Mouse (Mus musculus) heart, postnatal 14 days (tissue): ENCODE data around the gene Hint2. TPM values are rescaled to one million over a fixed set of nuclear protein-coding genes. Genes with fewer than 3 reads are reported as not detected.

Experiments
- DNase-seq, 2 experiments: peaks; one replicate each; pipeline ENCODE4 v3.0.0; 2021 to 2022
- intact Hi-C: fragments of 180-260 bp; cut with DNase I; formaldehyde crosslinking; loops from one replicate; pipeline ENCODE4 v1.15.1; 2025
- microRNA-seq, 2 experiments: library from miRNA; unstranded; fragments of <30 nt; microRNA quantifications; one replicate each; pipeline ENCODE4 v1.2.0; 2021 to 2022
- total RNA-seq, 2 experiments: library from RNA; stranded (reverse); gene quantifications; 2 replicates each; pipeline ENCODE4 v1.2.3; 2021

The Hint2 gene
- total RNA-seq, 2 experiments from 2014 or later: 122 to 128 TPM

DNA sequence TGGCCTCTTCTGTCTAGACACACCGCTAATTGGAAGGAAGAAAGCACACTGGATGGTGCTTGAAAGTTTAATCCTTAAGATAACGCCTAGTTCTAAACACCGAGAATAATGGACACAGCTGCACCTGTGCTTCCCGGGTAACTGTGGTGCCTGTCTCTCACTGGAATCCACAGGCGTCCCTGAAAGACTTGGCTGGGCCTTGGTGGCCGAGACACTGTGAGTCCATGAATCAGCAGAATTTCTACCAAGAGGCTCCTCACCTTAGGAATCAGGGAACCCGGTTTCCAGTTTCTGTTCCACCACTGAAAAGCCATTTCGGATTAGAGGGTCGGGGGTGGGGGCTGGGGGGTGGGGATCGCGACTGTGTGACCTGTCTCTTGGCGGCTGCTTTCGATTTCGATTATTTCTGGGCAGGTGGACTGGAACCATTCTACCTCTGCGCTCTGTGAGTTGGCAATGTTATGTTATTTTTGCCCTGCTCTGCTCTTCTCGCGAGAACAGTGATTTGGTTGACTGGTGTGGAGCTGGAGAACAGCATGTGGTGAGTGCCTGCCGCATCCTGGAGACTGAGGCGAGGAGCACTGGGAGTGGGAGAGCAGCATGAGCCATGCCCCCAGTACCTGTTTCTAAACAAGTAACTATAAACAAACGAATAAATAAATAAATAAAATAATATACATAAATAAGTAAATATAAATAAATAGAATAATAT is 27.0 kb downstream of the Hint2 start:
- DNase-seq: no peak
- intact Hi-C loops: no loop called here

DNA sequence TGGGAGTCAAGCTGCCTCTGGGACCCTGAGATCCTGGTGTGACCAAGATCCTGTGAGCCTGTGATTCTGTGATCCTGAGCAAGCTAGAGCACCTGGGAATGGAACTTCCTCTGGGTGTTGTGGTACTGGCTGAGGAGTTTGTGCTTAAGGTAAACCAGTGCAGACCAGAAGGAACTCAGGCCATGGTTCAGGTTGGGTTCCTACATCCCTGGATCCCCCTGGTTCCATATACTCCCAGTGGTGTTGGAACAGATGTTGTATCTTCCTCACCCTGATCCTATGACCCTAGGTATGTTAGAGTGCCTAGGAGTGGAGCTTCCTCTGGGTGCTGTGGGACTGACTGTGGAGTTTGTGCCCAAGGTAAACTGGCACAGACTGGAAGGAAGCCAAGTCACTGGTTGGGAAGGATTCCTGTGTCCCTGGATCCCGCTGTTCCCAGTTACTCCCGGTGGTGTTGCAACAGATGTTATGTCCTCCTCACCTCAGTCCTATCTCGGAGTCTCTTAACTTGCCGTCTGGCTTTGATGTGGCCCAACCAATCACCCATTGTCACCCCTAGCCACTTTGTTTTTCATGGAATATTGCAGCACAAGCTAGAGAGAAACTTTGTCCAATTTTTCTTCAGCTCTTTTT is 36.0 kb downstream of the Hint2 start:
- intact Hi-C loops: no loop called here
- DNase-seq: no peak

DNA sequence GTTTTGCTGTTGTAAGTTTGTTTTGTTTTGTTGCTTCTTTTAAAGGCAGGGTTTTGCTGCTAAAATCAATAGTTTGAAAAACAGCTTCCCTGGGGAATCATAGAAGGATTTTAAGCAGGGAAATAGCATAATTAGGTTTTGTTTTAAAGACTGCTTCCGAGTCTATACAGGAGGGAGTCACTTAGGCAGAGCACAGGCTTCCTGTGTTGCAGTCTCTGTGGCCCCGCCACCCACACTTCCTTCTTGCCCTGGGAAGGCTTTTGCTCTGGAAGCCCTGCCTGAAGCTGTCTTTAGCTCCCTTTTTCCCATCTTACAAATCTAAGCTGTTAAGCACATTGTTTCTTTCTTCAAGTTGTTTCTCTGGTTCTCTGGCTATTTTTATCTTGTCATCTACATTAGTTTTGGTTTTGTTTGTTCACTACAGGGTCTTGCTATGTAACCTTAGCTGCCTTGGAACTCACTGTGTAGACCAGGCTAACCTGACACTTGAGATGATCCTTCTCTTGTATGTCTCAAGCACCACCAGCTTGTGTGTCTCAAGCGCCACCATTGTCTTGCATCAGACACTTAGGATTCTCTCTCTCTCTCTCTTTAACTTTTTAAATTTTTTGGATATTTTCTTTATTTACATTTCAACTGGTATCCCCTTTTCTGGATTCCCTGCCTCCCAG is 43.1 kb downstream of the Hint2 start:
- peak in 1 of 2 experiments; percentile 28 for DNase-seq
- intact Hi-C loops: no loop called here

DNA sequence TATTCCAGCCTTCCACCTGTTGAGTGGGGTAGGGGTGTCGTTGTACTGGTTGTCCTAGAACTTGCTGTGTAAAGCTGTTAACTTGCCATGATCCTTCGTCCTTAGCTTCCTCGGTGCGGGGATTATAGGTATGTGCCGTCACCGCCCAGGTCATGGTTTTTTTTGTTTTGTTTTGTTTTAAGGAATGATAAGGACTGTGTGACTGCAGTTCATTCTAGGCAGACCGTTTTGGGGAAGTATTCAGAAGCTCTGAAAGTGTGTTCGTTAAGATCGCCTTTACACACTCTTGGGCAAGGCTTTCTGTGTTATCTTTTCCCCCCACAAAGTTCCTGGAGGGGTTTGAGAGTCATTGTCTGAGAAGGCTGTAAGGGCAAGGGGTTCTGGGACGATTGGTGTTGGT is 43.7 kb downstream of the Hint2 start:
- intact Hi-C loops: no loop called here
- DNase-seq: no peak

DNA sequence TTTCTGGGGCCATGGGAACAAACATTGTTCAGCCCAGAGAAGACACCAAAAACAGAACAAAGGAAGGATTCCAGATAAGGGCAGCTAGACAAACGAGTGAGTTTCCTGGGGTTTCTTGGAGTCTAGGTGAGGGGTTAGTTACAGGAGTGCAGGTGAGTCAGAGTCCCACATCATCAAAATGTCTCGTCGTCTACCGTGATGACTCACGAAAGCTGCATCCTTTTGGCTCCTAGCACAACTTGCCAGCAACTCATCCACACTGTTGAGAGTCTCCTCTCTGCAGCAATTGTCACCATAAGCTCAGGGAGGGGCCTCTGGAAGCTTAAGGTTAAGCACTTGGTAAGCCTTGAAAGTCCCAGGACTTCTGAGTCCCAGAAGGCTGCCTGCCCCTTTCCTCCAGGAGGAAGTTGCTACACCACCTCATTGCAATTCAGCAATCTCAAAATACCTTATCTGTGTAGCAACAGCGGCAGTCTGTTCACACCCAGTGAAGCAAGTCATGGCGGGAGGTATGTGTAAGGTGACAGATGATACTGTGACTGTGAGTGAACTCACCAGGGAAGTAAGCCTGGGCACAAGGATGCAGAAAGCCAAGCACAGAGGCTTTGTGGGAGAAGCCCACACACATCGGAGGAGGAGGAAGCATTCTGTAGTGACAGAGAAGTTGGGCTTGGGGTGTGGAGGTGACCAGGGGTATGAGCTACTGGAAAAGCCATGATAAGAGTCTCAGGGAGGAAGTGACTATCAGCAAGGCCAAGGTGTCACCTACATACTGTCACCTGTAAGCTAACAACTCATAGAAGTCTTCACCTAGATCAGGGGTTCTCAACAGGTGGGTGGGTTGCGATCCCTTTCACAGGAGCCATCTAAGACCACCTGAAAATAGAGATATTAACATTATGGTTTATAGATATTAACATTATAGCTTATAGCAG is 51.2 kb downstream of the Hint2 start:
- intact Hi-C loops: no loop called here
- DNase-seq: no peak

Small RNA genes within 50 kb of the gene (microRNA-seq; reads per million reads assigned to microRNA genes)
- 0 to 0.24 reads per million in 2 experiments for gene Gm25262

Other genes starting within 250 kb of the Hint2 start
- under 1 TPM in 1 of 2 experiments, not detected in 1; 0.38 TPM for gene Fam166b, start 227.3 kb downstream of the Hint2 start, total RNA-seq
- 10 to 100 TPM; 32.3 to 35.7 TPM for gene Tesk1, start 214.5 kb downstream of the Hint2 start, total RNA-seq
- under 1 TPM; 0.59 to 0.88 TPM for gene Cd72, start 201.8 kb downstream of the Hint2 start, total RNA-seq
- gene Sit1, start 172.7 kb downstream of the Hint2 start, total RNA-seq: 1 to 10 TPM in 1 of 2 experiments, not detected in 1; 1.4 TPM
- gene Ccdc107, start 163.6 kb downstream of the Hint2 start, total RNA-seq: 10 to 100 TPM; 25.9 to 27.1 TPM
- gene Arhgef39, start 156.8 kb downstream of the Hint2 start, total RNA-seq: 1 to 10 TPM; 1.6 to 2.8 TPM
- under 1 TPM; 0.17 TPM for gene Car9, start 149.5 kb downstream of the Hint2 start, total RNA-seq
- gene Tpm2, start 132.7 kb downstream of the Hint2 start, total RNA-seq: 10 to 100 TPM; 34.2 to 38.5 TPM
- 10 to 100 TPM; 47.1 to 49.2 TPM for gene Creb3, start 94.1 kb downstream of the Hint2 start, total RNA-seq
- 100 to 1,000 TPM; 111 to 135 TPM for gene Tln1, start 93.8 kb downstream of the Hint2 start, total RNA-seq
- 10 to 100 TPM; 32.3 to 41.6 TPM for gene Rgp1, start 77.8 kb downstream of the Hint2 start, total RNA-seq
- 10 to 100 TPM; 14.3 to 14.6 TPM for gene Gba2, start 77.6 kb downstream of the Hint2 start, total RNA-seq
- not detected for gene Msmp, start 72.0 kb downstream of the Hint2 start, total RNA-seq
- 10 to 100 TPM; 40.6 to 43.6 TPM for gene Npr2, start 24.5 kb downstream of the Hint2 start, total RNA-seq
- gene Spag8, start 2.9 kb downstream of the Hint2 start, total RNA-seq: under 1 TPM; 0.22 to 0.37 TPM
- gene Tmem8b, start 12.5 kb upstream of the Hint2 start, total RNA-seq: 10 to 100 TPM; 16.4 TPM
- under 1 TPM; 0.10 to 0.19 TPM for gene Fam221b, start 12.7 kb upstream of the Hint2 start, total RNA-seq
- not detected for gene Olfr70, start 44.3 kb upstream of the Hint2 start, total RNA-seq
- not detected for gene Olfr71, start 53.8 kb upstream of the Hint2 start, total RNA-seq
- gene Hrct1, start 70.7 kb upstream of the Hint2 start, total RNA-seq: 1 to 10 TPM; 4.7 to 5.1 TPM
- gene Spaar, start 73.6 kb upstream of the Hint2 start, total RNA-seq: 1 to 10 TPM; 5.0 to 6.1 TPM
- not detected for gene Olfr159, start 114.5 kb upstream of the Hint2 start, total RNA-seq
- not detected for gene Olfr156, start 167.4 kb upstream of the Hint2 start, total RNA-seq
- gene Olfr157, start 183.7 kb upstream of the Hint2 start, total RNA-seq: not detected
- not detected for gene Olfr155, start 195.1 kb upstream of the Hint2 start, total RNA-seq
- 10 to 100 TPM in 1 of 2 experiments, 1 to 10 TPM in 1; 8.1 to 10.1 TPM for gene Reck, start 219.1 kb upstream of the Hint2 start, total RNA-seq